Mouse (Mus musculus): Measurements from ENCODE around the gene Fbxl12.

DNA sequence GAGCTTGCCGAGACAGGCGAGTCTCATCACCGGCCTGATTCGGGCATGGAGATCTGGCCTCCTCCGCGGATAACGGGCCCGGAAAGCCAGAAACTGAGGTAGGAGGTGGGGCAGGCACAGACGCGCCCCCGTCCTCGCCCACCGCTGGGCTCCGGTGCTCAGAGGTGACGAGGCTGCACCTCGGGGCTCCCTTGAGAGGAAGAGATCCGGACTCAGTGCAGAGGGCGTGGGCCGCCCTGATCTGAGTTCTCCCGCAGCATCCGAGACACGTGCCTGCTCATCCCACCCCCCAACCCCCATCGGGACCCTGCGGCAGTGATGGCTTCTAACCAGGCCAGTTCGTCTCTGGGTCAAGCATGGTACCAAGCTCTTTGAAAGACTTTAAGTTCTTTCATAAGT is 7.7 kb upstream of the Fbxl12 start:
- TF ChIP-seq POLR2A (IDR thresholded peaks at IDR 0.05; ENCODE audit: low read depth, low read length) (no peak), CTCF (IDR thresholded peaks at IDR 0.05; ENCODE audit: extremely low read depth, insufficient read depth, insufficient read length, insufficient replicate concordance) (no peak)

Data from spleen, adult 2 months (tissue).